Mouse (Mus musculus): Measurements from ENCODE around the gene Txlng. TPM values are rescaled to one million over a fixed set of nuclear protein-coding genes. Genes with fewer than 3 reads are reported as not detected.

Gene Txlng
- polyA plus RNA-seq (2012; rRNA removed; ENCODE audit: low replicate concordance): 2.0 and 7.6 TPM in 2 replicates

GRCm38 (mm10) chrX:162829203-162829708 is at the start of gene Txlng:
Gene Txlng (minus strand): TSS chrX:162829454.

DNA sequence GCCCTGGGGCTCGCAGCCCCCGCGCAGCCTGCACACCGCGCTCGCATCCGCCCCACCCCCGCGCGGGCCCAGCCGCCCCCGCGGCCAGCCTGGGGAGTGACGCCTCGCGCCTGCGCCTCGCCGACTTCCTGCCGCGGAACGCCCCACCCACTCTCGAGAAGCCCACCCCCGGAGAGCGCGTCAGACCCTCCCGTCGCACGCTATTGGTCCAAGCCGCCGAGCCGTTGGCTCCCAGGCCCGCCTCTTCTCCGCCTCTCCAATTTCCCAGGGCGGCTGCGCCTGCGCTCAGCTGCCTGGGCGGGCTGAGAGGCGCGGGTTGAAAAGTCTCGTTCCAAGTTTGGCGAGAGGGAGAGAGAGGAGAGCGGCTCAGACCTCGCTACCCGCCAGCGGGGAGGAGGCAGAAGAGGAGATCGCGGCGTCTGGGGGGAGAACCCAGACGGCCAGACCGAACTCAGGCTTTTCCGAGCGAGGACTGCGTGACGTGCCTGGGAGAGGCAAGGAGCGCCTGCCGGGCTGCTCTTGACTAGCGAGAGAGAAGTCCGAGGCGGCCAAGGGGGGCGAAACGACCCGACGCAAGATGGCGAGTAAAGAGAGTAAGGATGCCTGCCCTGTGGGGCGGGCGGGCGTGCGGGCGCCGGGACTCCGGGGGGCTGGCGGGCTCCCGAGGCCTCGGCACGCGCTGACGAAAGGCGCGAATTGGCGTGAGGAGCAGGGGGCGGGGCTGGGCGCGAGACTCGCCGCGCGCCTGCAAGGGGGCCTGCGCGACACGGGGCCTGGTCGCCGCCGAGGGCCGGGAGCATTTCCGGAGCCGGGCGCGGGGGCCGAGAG is 68.9 kb downstream of the Txlng start, which contains the start of gene Rbbp7:
Gene Rbbp7, plus strand, starts transcription at position 288 of the 828 bp plus-strand sequence.

Other genes with a start within 250 kb of the Txlng start
- gene Reps2, start 185.8 kb downstream of the Txlng start, polyA plus RNA-seq (2012; rRNA removed; ENCODE audit: low replicate concordance): 1.1 and 1.6 TPM in 2 replicates
- gene Rbbp7, start 69.1 kb downstream of the Txlng start, polyA plus RNA-seq (2012; rRNA removed; ENCODE audit: low replicate concordance): 36.0 and 84.8 TPM in 2 replicates
- gene Syap1, start 59.0 kb upstream of the Txlng start, polyA plus RNA-seq (2012; rRNA removed; ENCODE audit: low replicate concordance): 16.4 and 18.8 TPM in 2 replicates
- gene Ctps2, start 71.8 kb upstream of the Txlng start, polyA plus RNA-seq (2012; rRNA removed; ENCODE audit: low replicate concordance): 9.6 and 34.0 TPM in 2 replicates
- not detected in 2 replicates for gene S100g, start 135.1 kb upstream of the Txlng start, polyA plus RNA-seq (2012; rRNA removed; ENCODE audit: low replicate concordance)

Data from mammary gland, adult 2 months (tissue).